Mouse (Mus musculus): ENCODE data around the gene Obsl1.

GRCm38 (mm10) chr1:75442811-75443210 lies 63.4 kb downstream of the Obsl1 start:
- no peak for TF ChIP-seq CTCF (IDR thresholded peaks at IDR 0.05)
- no peak for TF ChIP-seq POLR2A (IDR thresholded peaks at IDR 0.05; ENCODE audit: insufficient read depth, low read depth, low read length)
- no peak for TF ChIP-seq EP300 (IDR thresholded peaks at IDR 0.05; ENCODE audit: insufficient read depth, low read depth, low read length)

Measured in heart, adult 2 months (tissue).